Mouse (Mus musculus): Measurements from ENCODE around the gene Myl3. TPM values are rescaled to one million over a fixed set of nuclear protein-coding genes. Genes with fewer than 3 reads are reported as not detected.

Gene Myl3
- total RNA-seq, 2 experiments from 2014 or later: 119 to 840 TPM

Other genes starting within 250 kb of the Myl3 start
- gene Setd2, start 209.3 kb upstream of the Myl3 start, total RNA-seq (2021): 10 to 100 TPM; 25.7 to 28.2 TPM
- gene Nradd, start 117.4 kb upstream of the Myl3 start, total RNA-seq (2021): under 1 TPM; 0.80 to 0.87 TPM
- gene Nbeal2, start 87.7 kb upstream of the Myl3 start, total RNA-seq (2021): 1 to 10 TPM; 2.9 to 3.2 TPM
- gene Ccdc12, start 85.4 kb upstream of the Myl3 start, total RNA-seq (2021): 10 to 100 TPM; 46.9 to 47.1 TPM
- gene Pth1r, start 5.3 kb downstream of the Myl3 start, total RNA-seq (2021): 1 to 10 TPM; 1.3 to 2.4 TPM
- not detected for gene Prss42, start 56.3 kb downstream of the Myl3 start, total RNA-seq (2021)
- gene Prss44, start 72.1 kb downstream of the Myl3 start, total RNA-seq (2021): not detected
- gene Prss43, start 84.8 kb downstream of the Myl3 start, total RNA-seq (2021): not detected
- gene Prss45, start 92.7 kb downstream of the Myl3 start, total RNA-seq (2021): not detected
- not detected for gene Prss46, start 102.6 kb downstream of the Myl3 start, total RNA-seq (2021)
- not detected for gene Prss50, start 116.1 kb downstream of the Myl3 start, total RNA-seq (2021)
- gene Als2cl, start 138.0 kb downstream of the Myl3 start, total RNA-seq (2021): 1 to 10 TPM; 3.9 to 8.2 TPM
- gene Tmie, start 138.3 kb downstream of the Myl3 start, total RNA-seq (2021): under 1 TPM; 0.43 to 0.62 TPM
- gene Fam240a, start 175.0 kb downstream of the Myl3 start, total RNA-seq (2021): 1 to 10 TPM; 2.0 to 2.7 TPM
- not detected for gene Tdgf1, start 204.3 kb downstream of the Myl3 start, total RNA-seq (2021)
- gene Lrrc2, start 209.7 kb downstream of the Myl3 start, total RNA-seq (2021): 10 to 100 TPM; 52.4 to 64.1 TPM
- 1 to 10 TPM in 1 of 2 experiments, under 1 TPM in 1; 0.70 to 1.3 TPM for gene Rtp3, start 248.7 kb downstream of the Myl3 start, total RNA-seq (2021)

Measured in gastrocnemius, postnatal 25 days (tissue).